Mouse (Mus musculus): ENCODE data around the gene Xylt1. TPM values are rescaled to one million over a fixed set of nuclear protein-coding genes. Genes with fewer than 3 reads are reported as not detected.

Gene Xylt1
- polyA plus RNA-seq, 1 experiment, result 5.7 TPM

DNA sequence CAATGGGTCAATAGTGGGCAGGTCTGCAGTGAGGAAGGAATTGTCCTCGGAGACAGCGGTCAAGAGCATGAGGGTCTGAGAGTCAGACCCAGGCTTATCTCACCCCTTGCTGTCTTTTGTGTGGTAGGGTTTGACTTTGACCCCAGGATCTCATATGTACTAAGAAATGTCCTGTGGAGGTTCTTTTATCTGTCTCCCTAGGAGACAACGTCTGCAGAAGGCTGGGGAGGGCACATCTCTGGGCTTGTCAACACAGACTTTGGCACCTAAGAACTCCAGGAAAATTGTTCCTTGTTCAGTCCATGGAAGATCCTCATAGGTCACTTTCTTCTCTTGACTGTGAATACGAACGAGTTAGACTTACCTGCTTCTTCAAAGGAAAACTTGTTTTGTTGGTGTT lies 109.2 kb downstream of the Xylt1 start:
- no peaks in the 10 kb centered on the region for H3K27me3 ChIP-seq (ENCODE audit: control insufficient read depth, insufficient read depth, low read length)
- H3K4me3 ChIP-seq (ENCODE audit: control insufficient read depth, insufficient read depth, low read length), result no peak overlapping the region
- DNase-seq, result no peak
- WGBS, result 96% methylated on average over 5 of the region's 5 CpGs
- H3K27ac ChIP-seq (ENCODE audit: control insufficient read depth, insufficient read depth, low read length), result no peak overlapping the region
- TF ChIP-seq POLR2A (IDR thresholded peaks at IDR 0.05; ENCODE audit: control insufficient read depth, extremely low read depth, insufficient read depth, low read length, poor library complexity) (no peak), CTCF (IDR thresholded peaks at IDR 0.05; ENCODE audit: borderline replicate concordance, control insufficient read depth, extremely low read depth, insufficient read depth, low read length, poor library complexity) (no peak)
- no peaks in the 10 kb centered on the region for H3K36me3 ChIP-seq (ENCODE audit: control insufficient read depth, insufficient read depth, low read length)
- peaks cover 9% of the 10 kb centered on the region for H3K4me1 ChIP-seq (replicated peaks; ENCODE audit: control insufficient read depth, insufficient read depth, low read length)

DNA sequence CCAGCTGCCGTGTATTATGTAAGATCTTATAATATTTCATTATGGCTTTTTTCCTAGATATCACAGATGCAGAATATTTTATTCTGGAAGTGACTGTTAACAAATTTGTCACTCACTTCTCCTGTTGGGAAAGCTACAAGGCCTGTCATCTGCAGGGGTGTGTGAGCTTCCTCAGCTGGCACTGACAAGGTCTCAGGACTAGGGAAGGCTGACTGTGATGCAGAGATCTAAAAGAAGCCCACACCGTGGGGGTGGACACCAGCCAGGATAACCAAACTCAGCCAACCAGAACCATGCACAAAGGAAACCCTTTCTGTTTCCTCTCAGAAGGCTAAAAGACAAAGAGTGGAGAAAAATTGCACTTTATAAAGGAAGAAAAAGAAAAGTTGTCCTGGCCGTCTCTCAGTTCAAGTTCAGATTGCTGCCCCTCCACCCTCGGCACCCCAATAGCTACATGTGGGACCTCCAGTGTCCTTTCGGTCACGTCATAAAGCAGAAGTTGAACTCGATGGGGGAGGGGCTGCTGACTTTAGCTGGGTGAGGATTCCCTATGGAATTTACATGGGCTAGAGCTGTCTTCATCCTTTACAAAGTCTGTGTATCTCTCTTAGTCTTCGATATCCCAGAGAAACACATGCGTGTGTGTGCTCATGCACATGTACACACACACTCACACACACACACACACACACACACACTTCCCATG lies 109.9 kb downstream of the Xylt1 start:
- Histone ChIP-seq H3K4me1 (replicated peaks; ENCODE audit: control insufficient read depth, insufficient read depth, low read length) (peaks cover 7% of the 10 kb centered on the region), H3K36me3 (ENCODE audit: control insufficient read depth, insufficient read depth, low read length) (no peaks in the 10 kb centered on the region), H3K27ac (ENCODE audit: control insufficient read depth, insufficient read depth, low read length) (no peak overlapping the region; the same call in 1 of the 2 replicates), H3K27me3 (ENCODE audit: control insufficient read depth, insufficient read depth, low read length) (no peaks in the 10 kb centered on the region), H3K4me3 (ENCODE audit: control insufficient read depth, insufficient read depth, low read length) (no peak overlapping the region)
- WGBS, result 68% methylated on average over 9 of the region's 9 CpGs
- no peak for DNase-seq
- TF ChIP-seq POLR2A (IDR thresholded peaks at IDR 0.05; ENCODE audit: control insufficient read depth, extremely low read depth, insufficient read depth, low read length, poor library complexity) (no peak), CTCF (IDR thresholded peaks at IDR 0.05; ENCODE audit: borderline replicate concordance, control insufficient read depth, extremely low read depth, insufficient read depth, low read length, poor library complexity) (no peak)

DNA sequence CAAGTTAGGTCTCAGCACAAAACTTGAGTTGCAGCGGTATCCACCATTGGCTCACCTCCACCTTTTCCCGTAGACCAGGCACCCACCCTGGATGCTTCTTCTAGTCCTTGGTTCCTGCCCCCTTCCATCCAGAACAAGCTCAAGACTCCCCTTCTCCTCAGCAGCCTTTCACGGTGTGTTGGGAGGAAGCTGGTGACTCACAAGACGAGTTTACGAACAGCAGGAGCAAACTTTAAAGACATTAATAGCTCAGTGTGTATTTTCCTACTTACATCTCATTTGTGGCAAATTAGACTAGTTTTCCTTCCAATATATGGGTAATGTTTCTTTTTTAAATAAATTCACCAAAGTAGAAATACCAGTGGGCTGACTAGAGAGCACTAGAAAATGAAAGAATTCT lies 110.7 kb downstream of the Xylt1 start:
- no peak for DNase-seq
- WGBS, result 78% methylated on average over 5 of the region's 5 CpGs
- H3K4me1 ChIP-seq (replicated peaks; ENCODE audit: control insufficient read depth, insufficient read depth, low read length), result peaks cover 3% of the 10 kb centered on the region; the same call in 1 of the 2 replicates
- H3K27ac ChIP-seq (ENCODE audit: control insufficient read depth, insufficient read depth, low read length), result no peak overlapping the region
- H3K4me3 ChIP-seq (ENCODE audit: control insufficient read depth, insufficient read depth, low read length), result no peak overlapping the region
- no peaks in the 10 kb centered on the region for H3K27me3 ChIP-seq (ENCODE audit: control insufficient read depth, insufficient read depth, low read length)
- TF ChIP-seq POLR2A (IDR thresholded peaks at IDR 0.05; ENCODE audit: control insufficient read depth, extremely low read depth, insufficient read depth, low read length, poor library complexity) (no peak), CTCF (IDR thresholded peaks at IDR 0.05; ENCODE audit: borderline replicate concordance, control insufficient read depth, extremely low read depth, insufficient read depth, low read length, poor library complexity) (no peak)
- H3K36me3 ChIP-seq (ENCODE audit: control insufficient read depth, insufficient read depth, low read length), result no peaks in the 10 kb centered on the region

DNA sequence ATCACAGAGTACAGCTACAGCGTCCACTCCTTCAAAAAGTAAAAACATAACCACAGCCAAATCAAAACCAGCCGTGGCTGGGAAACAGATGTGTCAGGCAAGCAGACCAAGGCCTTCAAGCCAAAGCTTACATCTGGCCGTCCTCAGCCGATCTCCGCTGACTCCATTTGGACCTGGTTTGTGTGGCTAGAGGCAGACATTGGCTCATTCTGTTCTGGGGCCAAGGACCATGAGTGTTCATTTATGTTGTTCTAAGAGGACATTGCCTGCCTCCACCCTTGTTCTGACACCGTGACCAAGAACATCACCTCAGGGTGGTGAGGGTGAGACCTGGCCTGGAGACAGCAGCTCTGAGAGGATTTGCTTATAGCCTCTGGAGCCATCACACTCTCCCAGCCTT lies 113.4 kb downstream of the Xylt1 start:
- Histone ChIP-seq H3K4me1 (replicated peaks; ENCODE audit: control insufficient read depth, insufficient read depth, low read length) (no peaks in the 10 kb centered on the region), H3K4me3 (ENCODE audit: control insufficient read depth, insufficient read depth, low read length) (no peak overlapping the region), H3K27ac (ENCODE audit: control insufficient read depth, insufficient read depth, low read length) (no peak overlapping the region), H3K27me3 (ENCODE audit: control insufficient read depth, insufficient read depth, low read length) (no peaks in the 10 kb centered on the region), H3K36me3 (ENCODE audit: control insufficient read depth, insufficient read depth, low read length) (no peaks in the 10 kb centered on the region)
- DNase-seq, result no peak
- TF ChIP-seq CTCF (IDR thresholded peaks at IDR 0.05; ENCODE audit: borderline replicate concordance, control insufficient read depth, extremely low read depth, insufficient read depth, low read length, poor library complexity) (no peak), POLR2A (IDR thresholded peaks at IDR 0.05; ENCODE audit: control insufficient read depth, extremely low read depth, insufficient read depth, low read length, poor library complexity) (no peak)
- WGBS, result 95% methylated on average over 6 of the region's 6 CpGs

DNA sequence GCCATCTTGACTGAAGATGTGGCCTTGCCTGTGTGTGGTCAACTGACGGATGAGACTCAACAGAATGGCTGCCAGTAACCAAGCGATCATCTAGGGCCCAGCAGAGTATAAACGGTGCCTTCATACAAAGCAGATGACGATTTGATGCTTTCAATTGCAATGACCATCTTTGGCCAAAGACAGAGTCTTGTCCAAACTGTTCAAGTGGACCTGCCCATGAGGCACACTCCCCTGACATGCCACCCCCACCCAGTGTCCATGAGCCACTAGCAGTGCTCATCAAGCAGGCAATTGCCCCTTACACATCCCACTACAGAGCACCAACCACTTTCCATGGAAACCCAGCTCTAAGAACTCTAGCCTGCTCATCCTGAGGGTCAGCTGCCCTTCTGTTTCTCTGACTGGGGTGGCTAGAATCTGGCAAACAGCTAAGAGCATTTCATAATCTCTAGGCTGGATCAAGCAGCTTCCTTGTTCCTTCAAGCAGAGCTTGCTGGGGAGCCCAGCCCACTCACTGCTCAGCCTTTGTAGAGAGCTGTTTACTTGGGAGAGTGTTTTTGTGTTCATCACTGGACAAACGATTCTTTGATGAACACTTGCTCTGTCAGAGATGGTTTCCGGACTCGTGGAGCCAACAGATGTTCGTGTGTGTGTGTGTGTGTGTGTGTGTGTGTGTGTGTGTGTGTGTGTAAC lies 114.0 kb downstream of the Xylt1 start:
- Histone ChIP-seq H3K27ac (ENCODE audit: control insufficient read depth, insufficient read depth, low read length) (no peak overlapping the region), H3K36me3 (ENCODE audit: control insufficient read depth, insufficient read depth, low read length) (no peaks in the 10 kb centered on the region), H3K27me3 (ENCODE audit: control insufficient read depth, insufficient read depth, low read length) (no peaks in the 10 kb centered on the region), H3K4me1 (replicated peaks; ENCODE audit: control insufficient read depth, insufficient read depth, low read length) (no peaks in the 10 kb centered on the region), H3K4me3 (ENCODE audit: control insufficient read depth, insufficient read depth, low read length) (no peak overlapping the region)
- no peak for DNase-seq
- 92% methylated on average over 8 of the region's 8 CpGs for WGBS
- TF ChIP-seq CTCF (IDR thresholded peaks at IDR 0.05; ENCODE audit: borderline replicate concordance, control insufficient read depth, extremely low read depth, insufficient read depth, low read length, poor library complexity), result no peak
- no peak for TF ChIP-seq POLR2A (IDR thresholded peaks at IDR 0.05; ENCODE audit: control insufficient read depth, extremely low read depth, insufficient read depth, low read length, poor library complexity)

- 93% methylated on average over 8 of the region's 8 CpGs for WGBS
- no peak for TF ChIP-seq CTCF (IDR thresholded peaks at IDR 0.05; ENCODE audit: borderline replicate concordance, control insufficient read depth, extremely low read depth, insufficient read depth, low read length, poor library complexity)
- TF ChIP-seq POLR2A (IDR thresholded peaks at IDR 0.05; ENCODE audit: control insufficient read depth, extremely low read depth, insufficient read depth, low read length, poor library complexity), result no peak
- Histone ChIP-seq H3K27me3 (ENCODE audit: control insufficient read depth, insufficient read depth, low read length) (no peaks in the 10 kb centered on the region), H3K4me3 (ENCODE audit: control insufficient read depth, insufficient read depth, low read length) (no peak overlapping the region), H3K27ac (ENCODE audit: control insufficient read depth, insufficient read depth, low read length) (no peak overlapping the region), H3K36me3 (ENCODE audit: control insufficient read depth, insufficient read depth, low read length) (no peaks in the 10 kb centered on the region), H3K4me1 (replicated peaks; ENCODE audit: control insufficient read depth, insufficient read depth, low read length) (no peaks in the 10 kb centered on the region)
- DNase-seq, result no peak
Measured at GRCm38 (mm10) chr7:117495751-117496150, 115.0 kb downstream of the Xylt1 start.

Measured in thymus, adult 2 months (tissue).